Mouse (Mus musculus) forebrain, postnatal 0 days (tissue): Measurements from ENCODE around the gene Mgll. TPM values are rescaled to one million over a fixed set of nuclear protein-coding genes. Genes with fewer than 3 reads are reported as not detected.

Source experiments
- ATAC-seq: fragments of 200-750 bp; cut with Nextera tagmentation; 2 replicates; pipeline ENCODE4 v1.8.0; 2017; ENCODE audit warnings: mild to moderate bottlenecking, moderate library complexity
- DNase-seq: peaks from one replicate; pipeline ENCODE4 v3.0.0-alpha.2; 2015
- H3K27ac ChIP-seq: fragments of 300-500 bp; sonication (generic); 2 replicates; pipeline ENCODE4 v1.5.1; 2014; ENCODE audit warnings: low read depth, mild to moderate bottlenecking, antibody characterized with exemption, low read length, moderate library complexity, mixed read lengths
- H3K27me3 ChIP-seq: fragments of 300-500 bp; sonication (generic); 2 replicates; pipeline ENCODE4 v1.6.1; 2014; ENCODE audit warnings: mild to moderate bottlenecking, low read length, mixed read lengths; ENCODE audit not compliant: insufficient read depth
- H3K36me3 ChIP-seq: fragments of 300-500 bp; sonication (generic); 2 replicates; pipeline ENCODE4 v1.6.1; 2014; ENCODE audit warnings: mild to moderate bottlenecking, moderate library complexity; ENCODE audit not compliant: insufficient read depth
- H3K4me1 ChIP-seq: fragments of 300-500 bp; sonication (generic); 2 replicates; pipeline ENCODE4 v1.6.1; 2014; ENCODE audit warnings: antibody characterized with exemption; ENCODE audit not compliant: insufficient read depth
- H3K4me2 ChIP-seq: fragments of 300-500 bp; sonication (generic); 2 replicates; pipeline ENCODE4 v1.6.1; 2014; ENCODE audit warnings: low read depth, mild to moderate bottlenecking, moderate library complexity
- H3K4me3 ChIP-seq: fragments of 300-500 bp; sonication (generic); 2 replicates; pipeline ENCODE4 v1.5.1; 2014; ENCODE audit warnings: low read depth, low read length, mixed read lengths
- H3K9ac ChIP-seq: fragments of 300-500 bp; sonication (generic); 2 replicates; pipeline ENCODE4 v1.6.1; 2014; ENCODE audit warnings: mild to moderate bottlenecking
- H3K9me3 ChIP-seq: fragments of 300-500 bp; sonication (generic); 2 replicates; pipeline ENCODE4 v1.6.1; 2016; ENCODE audit warnings: low read length
- CTCF ChIP-seq: sonication (generic); IDR thresholded peaks from 2 replicates; pipeline ENCODE4 v1.5.1; 2016; ENCODE audit warnings: antibody characterized with exemption, control low read depth, low read depth
- WGBS: fragments of 180-500 bp; shearing (Covaris S2); extraction: QIAGEN DNeasy Blood & Tissue Kit; methylation state at CpG from one replicate; pipeline ENCODE4 v1.1.7; 2014; 5-methylcytosine and 5-hydroxymethylcytosine counted together
- polyA plus RNA-seq: library from polyadenylated mRNA; unstranded; fragments of >200 nt; fragmentation: Nextera tagmentation; extraction: Ambion mirVana; gene quantifications from 2 replicates; pipeline ENCODE4 v1.2.1, GENCODE M21; 2015
- total RNA-seq: library from RNA; depleted of rRNA; stranded (reverse); fragments of >200 nt; gene quantifications from 2 replicates; pipeline ENCODE4 v1.2.3, GENCODE M21; 2014

Gene Mgll
- total and polyA plus RNA-seq, 2 experiments from 2014 or later = 35.1 to 60.7 TPM

DNA sequence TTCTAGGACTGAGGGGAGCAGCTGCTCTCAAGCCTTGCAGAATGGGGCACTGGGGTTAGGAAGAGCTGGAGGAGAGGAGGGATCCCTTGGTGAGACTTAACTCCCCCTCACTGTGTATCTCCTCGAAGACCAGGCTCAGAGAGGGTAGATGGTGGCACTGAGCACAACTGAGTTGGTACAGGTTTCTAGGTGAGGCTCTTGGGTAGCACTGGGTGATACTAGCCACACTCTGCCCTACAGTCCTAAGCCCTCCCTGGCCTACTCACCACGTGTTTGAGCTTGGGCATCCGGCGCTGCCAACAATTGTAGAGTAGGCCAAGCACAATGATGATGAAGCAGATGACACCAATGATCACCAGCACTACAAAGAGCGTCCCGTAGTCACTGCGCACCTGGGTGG is 119.0 kb downstream of the Mgll start:
- Histone ChIP-seq H3K4me2 (peak overlapping the region; percentile 81; the same call in 1 of the 2 replicates), H3K4me1 (peaks cover 12% of the 10 kb centered on the region), H3K27ac (no peak overlapping the region), H3K36me3 (peaks cover 53% of the 10 kb centered on the region), H3K9ac (no peak overlapping the region), H3K27me3 (no peaks in the 10 kb centered on the region), H3K4me3 (no peak overlapping the region), H3K9me3 (no peaks in the 10 kb centered on the region)
- TF ChIP-seq CTCF = no peak
- ATAC-seq = no peak
- WGBS = 71% methylated on average over 7 of the region's 7 CpGs
- no peak for DNase-seq

DNA sequence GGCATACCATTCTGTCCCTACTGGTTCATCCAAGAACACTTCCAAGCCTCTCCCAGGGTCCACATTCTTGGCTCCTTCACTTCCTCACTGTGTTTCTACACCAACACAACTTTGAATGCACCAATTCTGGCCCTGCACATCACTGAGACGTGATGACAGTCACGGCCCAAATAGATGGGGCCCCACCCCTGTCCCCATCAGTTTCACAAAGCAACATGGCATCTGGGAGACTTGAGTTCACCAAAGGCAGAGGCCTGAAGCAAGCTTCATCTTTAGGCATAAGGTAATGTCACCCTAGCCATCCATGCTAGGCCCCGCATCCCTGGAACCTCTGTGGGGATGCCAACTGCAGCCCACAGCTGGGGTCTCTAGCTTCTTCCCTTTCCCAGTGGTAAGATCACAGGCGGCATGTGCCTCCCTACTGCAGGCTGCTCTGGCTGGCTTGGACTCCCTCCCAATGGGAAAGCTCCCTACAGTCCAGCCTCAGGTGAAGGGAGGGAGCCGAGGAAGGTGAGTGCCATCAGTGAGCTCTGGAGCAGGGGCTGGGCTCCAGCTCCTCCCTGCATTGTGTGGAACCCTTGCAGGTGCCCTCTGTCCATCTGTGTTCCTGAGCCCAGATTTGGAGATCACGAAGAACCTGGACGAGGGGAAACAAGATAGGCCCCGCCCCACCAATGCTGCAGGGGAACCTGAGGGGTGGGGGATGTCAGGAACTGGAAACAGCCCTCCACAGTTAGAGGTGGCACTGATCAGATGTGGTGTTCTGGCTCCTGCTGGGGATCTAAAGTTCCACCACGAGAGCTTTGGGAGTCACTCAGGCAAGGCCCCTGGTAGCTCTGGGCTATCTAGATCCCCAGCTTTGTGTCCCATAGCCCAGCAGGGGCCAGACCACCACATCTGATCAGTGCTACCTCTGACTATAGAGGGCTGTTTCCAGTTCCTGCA is 119.8 kb downstream of the Mgll start:
- ATAC-seq (no peak), DNase-seq (no peak)
- H3K4me1 ChIP-seq = peaks cover 12% of the 10 kb centered on the region
- no peak for TF ChIP-seq CTCF
- 73% methylated on average over 9 of the region's 9 CpGs for WGBS
- H3K9me3 ChIP-seq = no peaks in the 10 kb centered on the region
- H3K4me3 ChIP-seq = no peak overlapping the region
- no peak overlapping the region for H3K4me2 ChIP-seq
- peaks cover 53% of the 10 kb centered on the region for H3K36me3 ChIP-seq
- no peaks in the 10 kb centered on the region for H3K27me3 ChIP-seq
- no peak overlapping the region for H3K27ac ChIP-seq
- no peak overlapping the region for H3K9ac ChIP-seq

DNA sequence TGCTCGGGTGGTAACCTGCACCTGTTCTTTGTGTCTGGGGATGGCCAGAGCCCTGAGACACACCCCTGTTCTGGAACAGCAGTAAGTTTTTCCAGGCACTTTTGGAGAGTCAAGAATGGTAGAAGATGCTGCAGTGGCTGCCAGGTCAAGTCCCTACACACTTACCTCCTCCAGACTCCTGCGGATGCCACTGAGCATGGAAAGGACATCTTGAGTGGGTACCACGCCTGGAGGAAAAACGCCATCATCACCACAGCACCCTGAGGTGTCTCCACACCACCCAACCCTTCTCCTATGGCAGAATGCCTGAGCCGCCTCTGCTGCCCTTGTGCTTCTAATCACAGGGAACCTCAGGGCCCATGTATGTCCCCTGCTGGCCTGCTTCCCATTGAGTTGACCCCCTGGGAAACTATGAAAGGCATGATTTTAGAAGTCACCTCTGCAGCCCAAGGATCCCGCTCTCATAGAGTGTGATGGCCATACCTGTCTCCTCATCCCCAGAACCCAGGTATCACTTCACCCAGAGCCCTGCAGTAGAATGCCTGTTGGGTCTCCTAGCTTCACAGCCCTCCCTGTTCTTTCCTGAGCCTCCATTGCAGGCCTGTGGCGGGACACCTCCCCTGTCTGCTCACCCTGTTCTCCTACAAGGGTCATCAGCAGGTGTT is 120.8 kb downstream of the Mgll start:
- Histone ChIP-seq H3K27me3 (no peaks in the 10 kb centered on the region), H3K4me3 (no peak overlapping the region), H3K4me2 (no peak overlapping the region), H3K9me3 (no peaks in the 10 kb centered on the region), H3K27ac (no peak overlapping the region), H3K36me3 (peaks cover 60% of the 10 kb centered on the region), H3K9ac (no peak overlapping the region), H3K4me1 (peaks cover 12% of the 10 kb centered on the region)
- 83% methylated on average over 7 of the region's 7 CpGs for WGBS
- DNase-seq (no peak), ATAC-seq (no peak)
- TF ChIP-seq CTCF = no peak

DNA sequence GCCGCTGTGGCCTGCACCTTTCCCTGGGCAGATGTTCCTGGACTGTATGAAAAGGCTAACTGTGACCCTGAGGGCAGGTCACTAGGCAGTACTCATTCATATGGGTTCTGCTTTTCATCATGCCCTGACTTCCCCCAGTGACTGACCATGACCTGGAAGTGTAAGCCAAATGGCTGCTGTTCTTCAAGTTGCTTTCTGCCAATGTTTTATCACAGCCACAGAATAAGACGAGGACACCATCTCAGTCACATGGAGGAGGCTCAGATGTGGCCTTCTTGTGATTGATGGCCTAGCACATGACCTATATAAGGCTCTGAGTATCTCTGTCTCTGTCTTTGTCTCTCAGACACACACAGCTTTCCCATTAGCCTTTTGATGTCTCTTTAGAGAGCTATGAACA is 123.4 kb downstream of the Mgll start:
- WGBS = 82% methylated on average over 2 of the region's 2 CpGs
- no peak overlapping the region for H3K27ac ChIP-seq
- H3K9ac ChIP-seq = no peak overlapping the region
- no peaks in the 10 kb centered on the region for H3K4me1 ChIP-seq
- H3K27me3 ChIP-seq = no peaks in the 10 kb centered on the region
- H3K4me3 ChIP-seq = no peak overlapping the region
- no peak for DNase-seq
- H3K4me2 ChIP-seq = no peak overlapping the region
- H3K36me3 ChIP-seq = peaks cover 70% of the 10 kb centered on the region
- H3K9me3 ChIP-seq = no peaks in the 10 kb centered on the region
- TF ChIP-seq CTCF = no peak
- no peak for ATAC-seq

DNA sequence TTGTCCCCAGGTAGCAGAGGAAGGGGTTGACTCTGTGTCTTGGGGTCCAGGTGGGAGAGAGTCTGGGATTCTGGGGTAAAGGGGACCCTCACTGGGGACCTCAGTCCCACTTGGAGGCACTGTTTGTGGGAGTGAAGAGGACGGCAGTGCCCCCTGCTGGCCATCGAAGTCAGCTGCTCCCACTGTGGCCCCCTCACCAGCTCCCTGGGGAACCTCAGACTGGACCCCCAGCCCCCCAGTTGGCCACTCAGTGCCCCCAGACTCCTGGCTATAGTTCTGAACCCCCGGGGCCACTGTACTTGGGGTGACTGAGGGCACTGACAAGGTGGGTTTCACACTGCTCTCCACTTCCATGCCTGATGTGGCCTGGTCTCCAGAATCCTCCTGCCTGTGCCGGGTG is 125.1 kb downstream of the Mgll start:
- no peak for ATAC-seq
- Histone ChIP-seq H3K4me2 (no peak overlapping the region), H3K36me3 (peaks cover 75% of the 10 kb centered on the region), H3K27ac (no peak overlapping the region), H3K4me1 (no peaks in the 10 kb centered on the region), H3K9ac (no peak overlapping the region), H3K9me3 (no peaks in the 10 kb centered on the region), H3K27me3 (no peaks in the 10 kb centered on the region), H3K4me3 (no peak overlapping the region)
- DNase-seq = no peak
- peak; percentile 65 for TF ChIP-seq CTCF
- 45% methylated on average over 4 of the region's 4 CpGs for WGBS

DNA sequence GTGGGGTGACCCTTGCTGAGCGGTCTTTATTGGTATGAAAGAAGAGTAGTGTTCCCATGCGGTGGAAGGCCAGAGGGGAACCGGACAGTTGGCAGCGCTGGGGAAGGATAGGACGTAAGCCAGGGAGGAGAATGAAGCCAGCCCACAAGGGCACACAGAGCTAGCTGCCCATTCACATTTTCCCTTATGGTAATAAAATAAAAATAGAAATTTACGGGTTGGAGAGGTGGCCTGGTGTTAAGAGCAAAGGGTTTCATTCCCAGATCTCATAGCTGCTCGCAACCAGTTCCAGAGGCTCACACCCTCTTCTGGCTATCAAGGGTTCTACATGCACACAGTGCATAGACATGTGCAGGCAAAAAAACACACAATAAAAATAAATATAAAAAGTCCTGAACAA is 125.8 kb downstream of the Mgll start:
- Histone ChIP-seq H3K27ac (no peak overlapping the region), H3K4me1 (no peaks in the 10 kb centered on the region), H3K9ac (no peak overlapping the region), H3K36me3 (peaks cover 78% of the 10 kb centered on the region), H3K27me3 (no peaks in the 10 kb centered on the region), H3K4me2 (no peak overlapping the region), H3K4me3 (no peak overlapping the region), H3K9me3 (no peaks in the 10 kb centered on the region)
- WGBS = 87% methylated on average over 7 of the region's 7 CpGs
- DNase-seq (no peak), ATAC-seq (no peak)
- TF ChIP-seq CTCF = peak; percentile 13; the same call in 1 of the 2 replicates

DNA sequence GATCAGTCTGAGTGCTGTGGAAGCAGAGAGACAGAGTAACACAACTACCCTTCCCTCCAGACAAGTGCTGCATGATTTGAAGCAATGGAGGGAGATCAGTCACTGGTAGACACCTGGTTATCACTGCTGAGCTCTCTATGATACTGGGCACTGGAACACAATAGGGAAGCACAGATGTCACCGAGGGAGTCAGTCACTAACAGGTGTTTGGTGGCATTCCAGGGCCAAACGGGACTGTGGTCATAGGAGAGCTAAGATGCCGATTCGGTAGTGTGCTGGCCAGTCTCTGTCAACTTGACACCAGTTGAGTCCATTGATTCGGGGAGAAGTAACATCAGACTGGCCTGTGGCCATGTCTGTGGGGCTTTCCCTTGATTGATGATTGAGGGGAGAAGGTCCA is 130.3 kb downstream of the Mgll start:
- Histone ChIP-seq H3K9ac (no peak overlapping the region), H3K4me3 (no peak overlapping the region), H3K4me1 (no peaks in the 10 kb centered on the region), H3K27ac (no peak overlapping the region), H3K9me3 (no peaks in the 10 kb centered on the region), H3K36me3 (peaks cover 58% of the 10 kb centered on the region), H3K27me3 (no peaks in the 10 kb centered on the region), H3K4me2 (no peak overlapping the region)
- 81% methylated on average over 5 of the region's 5 CpGs for WGBS
- ATAC-seq (no peak), DNase-seq (no peak)
- TF ChIP-seq CTCF = no peak
